25 mouse cellular contexts compared by ENCODE assay signal in the genomic region with DNA sequence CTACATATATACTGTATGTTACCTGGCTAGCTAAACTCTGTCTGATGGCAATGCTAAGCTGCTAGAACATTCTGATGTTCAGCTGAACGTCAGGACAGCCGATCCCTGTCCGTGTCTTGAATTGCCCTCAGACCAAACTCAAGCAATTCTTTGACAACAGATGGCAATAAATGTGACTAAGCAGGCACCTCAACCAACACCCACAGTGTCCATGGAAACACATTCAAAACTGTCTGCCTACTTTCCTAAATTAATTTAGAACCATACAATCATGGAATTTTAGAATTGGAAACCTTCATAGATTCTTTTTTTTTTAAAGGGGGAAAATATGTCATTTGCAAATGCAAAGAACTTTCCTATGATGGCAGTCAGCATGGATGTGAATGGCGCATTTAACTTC.
"Had no signal": no experiment of that assay in that cellular context is flagged by ENCODE, and none has a peak within 500 bp of the region (broad histone marks: within the 10 kb centered on the region; RNA-seq: fewer than 3 reads in every experiment).

No protein-coding gene starts in this region.

- ATAC-seq: inflammation-experienced regulatory T-cells, adult 6 months; intestine, embryonic 16.5 days; liver, embryonic 12.5 days; midbrain, embryonic 13.5 days; midbrain, embryonic 16.5 days had no signal

- H3K9ac ChIP-seq: limb, embryonic 13.5 days; liver, embryonic 12.5 days; liver, embryonic 15.5 days; lung, embryonic 15.5 days; midbrain, embryonic 13.5 days; neural tube, embryonic 13.5 days had no signal

- H3K36me3 ChIP-seq: limb, embryonic 10.5 days; limb, embryonic 13.5 days; liver, embryonic 12.5 days; liver, embryonic 15.5 days; lung, embryonic 15.5 days; midbrain, embryonic 10.5 days; midbrain, embryonic 13.5 days; neural tube, embryonic 13.5 days had no signal

- H3K9me3 ChIP-seq: limb, embryonic 10.5 days; limb, embryonic 13.5 days; liver, embryonic 12.5 days; liver, embryonic 15.5 days; lung, embryonic 15.5 days; megakaryocyte, embryonic 14.5 days; midbrain, embryonic 10.5 days; midbrain, embryonic 13.5 days; neural tube, embryonic 13.5 days had no signal

- H3K4me2 ChIP-seq: limb, embryonic 13.5 days; liver, embryonic 12.5 days; liver, embryonic 15.5 days; lung, embryonic 15.5 days; midbrain, embryonic 13.5 days; neural tube, embryonic 13.5 days had no signal

- H3K4me3 ChIP-seq: limb, embryonic 10.5 days; limb, embryonic 13.5 days; liver, embryonic 12.5 days; liver, embryonic 15.5 days; lung, embryonic 15.5 days; megakaryocyte, embryonic 14.5 days; midbrain, embryonic 10.5 days; midbrain, embryonic 13.5 days; myocyte; neural tube, embryonic 13.5 days had no signal

- H3K4me1 ChIP-seq: liver, embryonic 15.5 days had no signal

- H3K27ac ChIP-seq: limb, embryonic 10.5 days; limb, embryonic 13.5 days; liver, embryonic 12.5 days; liver, embryonic 15.5 days; lung, embryonic 15.5 days; midbrain, embryonic 10.5 days; midbrain, embryonic 13.5 days; neural tube, embryonic 13.5 days had no signal

- H3K27me3 ChIP-seq: limb, embryonic 13.5 days; liver, embryonic 12.5 days; liver, embryonic 15.5 days; lung, embryonic 15.5 days; midbrain, embryonic 13.5 days; neural tube, embryonic 13.5 days had no signal

- DNase-seq: kidney, adult 18-20 months; kidney, adult 9 months; kidney, postnatal 14 days; kidney, postnatal 4 days; liver; lung, adult 18-20 months; lung, postnatal 10 days; lung, postnatal 36 days; retina, postnatal 1 day; right cerebral cortex, postnatal 4 days; thymus, adult 18-20 months; thymus, postnatal 36 days had no signal
